Mouse (Mus musculus) G1E-ER4 (cell line): ENCODE data around the gene Mturn. TPM values are rescaled to one million over a fixed set of nuclear protein-coding genes. Genes with fewer than 3 reads are reported as not detected.

Experiments used
- GATA1 ChIP-seq: IDR thresholded peaks from one replicate; pipeline ENCODE4 v1.8.0; 2012; ENCODE audit warnings: low read length, inconsistent platforms
- polyA plus RNA-seq: library from polyadenylated mRNA; stranded (reverse); fragments of >175 nt; gene quantifications from 2 replicates; pipeline ENCODE4 v1.2.3, GENCODE M21; 2012

Gene Mturn
- polyA plus RNA-seq, 1 experiment, result 1.3 TPM

GRCm38 (mm10) chr6:54689686-54690085, 8.3 kb downstream of the Mturn start:
- no peak for TF ChIP-seq GATA1

- no peak for TF ChIP-seq GATA1
Observed at GRCm38 (mm10) chr6:54690838-54691237, 9.4 kb downstream of the Mturn start.

GRCm38 (mm10) chr6:54691368-54692116, 10.1 kb downstream of the Mturn start:
- no peak for TF ChIP-seq GATA1

GRCm38 (mm10) chr6:54692201-54692600, 10.8 kb downstream of the Mturn start:
- no peak for TF ChIP-seq GATA1

GRCm38 (mm10) chr6:54693286-54693685, 11.9 kb downstream of the Mturn start:
- no peak for TF ChIP-seq GATA1

- no peak for TF ChIP-seq GATA1
Observed at GRCm38 (mm10) chr6:54698691-54699476, 17.5 kb downstream of the Mturn start.

- TF ChIP-seq GATA1, result no peak
Observed at GRCm38 (mm10) chr6:54699477-54700056, 18.1 kb downstream of the Mturn start.

GRCm38 (mm10) chr6:54700516-54700915, 19.1 kb downstream of the Mturn start:
- no peak for TF ChIP-seq GATA1

GRCm38 (mm10) chr6:54701901-54702300, 20.5 kb downstream of the Mturn start:
- TF ChIP-seq GATA1, result no peak

- TF ChIP-seq GATA1, result no peak
Observed at GRCm38 (mm10) chr6:54703633-54704538, 22.5 kb downstream of the Mturn start.

GRCm38 (mm10) chr6:54704539-54704845, 23.1 kb downstream of the Mturn start:
- TF ChIP-seq GATA1, result no peak

- TF ChIP-seq GATA1, result no peak
Observed at GRCm38 (mm10) chr6:54704847-54705246, 23.4 kb downstream of the Mturn start.

GRCm38 (mm10) chr6:54705387-54705909, 24.0 kb downstream of the Mturn start:
- no peak for TF ChIP-seq GATA1

GRCm38 (mm10) chr6:54706099-54706498, 24.7 kb downstream of the Mturn start:
- TF ChIP-seq GATA1, result no peak

- no peak for TF ChIP-seq GATA1
Observed at GRCm38 (mm10) chr6:54706611-54707172, 25.3 kb downstream of the Mturn start.

GRCm38 (mm10) chr6:54708646-54709045, 27.2 kb downstream of the Mturn start:
- no peak for TF ChIP-seq GATA1
